Mouse (Mus musculus): ENCODE data around the gene Tmem114. TPM values are rescaled to one million over a fixed set of nuclear protein-coding genes. Genes with fewer than 3 reads are reported as not detected.

The Tmem114 gene
- polyA plus RNA-seq, 1 experiment: 0.09 TPM

GRCm38 (mm10) chr16:8402663-8403062 lies 22.3 kb downstream of the Tmem114 start:
- Histone ChIP-seq H3K4me1 (replicated peaks; ENCODE audit: control insufficient read depth, insufficient read depth, low read length) (no peaks in the 10 kb centered on the region), H3K27me3 (ENCODE audit: control insufficient read depth, insufficient read depth, low read length) (no peaks in the 10 kb centered on the region), H3K36me3 (ENCODE audit: control insufficient read depth, insufficient read depth, low read length) (no peaks in the 10 kb centered on the region), H3K4me3 (ENCODE audit: control insufficient read depth, insufficient read depth, low read length) (no peak overlapping the region), H3K27ac (ENCODE audit: control insufficient read depth, insufficient read depth, low read length) (no peak overlapping the region)
- no peak for DNase-seq
- TF ChIP-seq CTCF (IDR thresholded peaks at IDR 0.05; ENCODE audit: borderline replicate concordance, control insufficient read depth, extremely low read depth, insufficient read depth, low read length, poor library complexity) (no peak), POLR2A (IDR thresholded peaks at IDR 0.05; ENCODE audit: control insufficient read depth, extremely low read depth, insufficient read depth, low read length, poor library complexity) (no peak)
- WGBS: 86% methylated on average over 2 of the region's 2 CpGs

- no peak overlapping the region for H3K27ac ChIP-seq (ENCODE audit: control insufficient read depth, insufficient read depth, low read length)
- no peaks in the 10 kb centered on the region for H3K27me3 ChIP-seq (ENCODE audit: control insufficient read depth, insufficient read depth, low read length)
- DNase-seq: no peak
- no peaks in the 10 kb centered on the region for H3K36me3 ChIP-seq (ENCODE audit: control insufficient read depth, insufficient read depth, low read length)
- 77% methylated on average over 9 of the region's 9 CpGs for WGBS
- TF ChIP-seq POLR2A (IDR thresholded peaks at IDR 0.05; ENCODE audit: control insufficient read depth, extremely low read depth, insufficient read depth, low read length, poor library complexity) (no peak), CTCF (IDR thresholded peaks at IDR 0.05; ENCODE audit: borderline replicate concordance, control insufficient read depth, extremely low read depth, insufficient read depth, low read length, poor library complexity) (no peak)
- H3K4me1 ChIP-seq (replicated peaks; ENCODE audit: control insufficient read depth, insufficient read depth, low read length): no peaks in the 10 kb centered on the region
- H3K4me3 ChIP-seq (ENCODE audit: control insufficient read depth, insufficient read depth, low read length): no peak overlapping the region
These were observed 23.6 kb downstream of the Tmem114 start for GRCm38 (mm10) chr16:8401171-8401955.

- no peaks in the 10 kb centered on the region for H3K36me3 ChIP-seq (ENCODE audit: control insufficient read depth, insufficient read depth, low read length)
- no peaks in the 10 kb centered on the region for H3K27me3 ChIP-seq (ENCODE audit: control insufficient read depth, insufficient read depth, low read length)
- no peak for TF ChIP-seq CTCF (IDR thresholded peaks at IDR 0.05; ENCODE audit: borderline replicate concordance, control insufficient read depth, extremely low read depth, insufficient read depth, low read length, poor library complexity)
- TF ChIP-seq POLR2A (IDR thresholded peaks at IDR 0.05; ENCODE audit: control insufficient read depth, extremely low read depth, insufficient read depth, low read length, poor library complexity): no peak
- no peak overlapping the region for H3K27ac ChIP-seq (ENCODE audit: control insufficient read depth, insufficient read depth, low read length)
- H3K4me3 ChIP-seq (ENCODE audit: control insufficient read depth, insufficient read depth, low read length): no peak overlapping the region
- DNase-seq: no peak
- no peaks in the 10 kb centered on the region for H3K4me1 ChIP-seq (replicated peaks; ENCODE audit: control insufficient read depth, insufficient read depth, low read length)
- WGBS: 56% methylated on average over 6 of the region's 6 CpGs
These were observed 25.1 kb downstream of the Tmem114 start for GRCm38 (mm10) chr16:8399868-8400267.

GRCm38 (mm10) chr16:8394946-8395345 lies 30.0 kb downstream of the Tmem114 start:
- Histone ChIP-seq H3K4me1 (replicated peaks; ENCODE audit: control insufficient read depth, insufficient read depth, low read length) (no peaks in the 10 kb centered on the region), H3K36me3 (ENCODE audit: control insufficient read depth, insufficient read depth, low read length) (no peaks in the 10 kb centered on the region), H3K4me3 (ENCODE audit: control insufficient read depth, insufficient read depth, low read length) (no peak overlapping the region), H3K27ac (ENCODE audit: control insufficient read depth, insufficient read depth, low read length) (no peak overlapping the region), H3K27me3 (ENCODE audit: control insufficient read depth, insufficient read depth, low read length) (no peaks in the 10 kb centered on the region)
- TF ChIP-seq POLR2A (IDR thresholded peaks at IDR 0.05; ENCODE audit: control insufficient read depth, extremely low read depth, insufficient read depth, low read length, poor library complexity): no peak
- TF ChIP-seq CTCF (IDR thresholded peaks at IDR 0.05; ENCODE audit: borderline replicate concordance, control insufficient read depth, extremely low read depth, insufficient read depth, low read length, poor library complexity): no peak
- no peak for DNase-seq

- no peak overlapping the region for H3K27ac ChIP-seq (ENCODE audit: control insufficient read depth, insufficient read depth, low read length)
- H3K36me3 ChIP-seq (ENCODE audit: control insufficient read depth, insufficient read depth, low read length): no peaks in the 10 kb centered on the region
- no peak for DNase-seq
- H3K27me3 ChIP-seq (ENCODE audit: control insufficient read depth, insufficient read depth, low read length): no peaks in the 10 kb centered on the region
- no peak overlapping the region for H3K4me3 ChIP-seq (ENCODE audit: control insufficient read depth, insufficient read depth, low read length)
- H3K4me1 ChIP-seq (replicated peaks; ENCODE audit: control insufficient read depth, insufficient read depth, low read length): no peaks in the 10 kb centered on the region
- TF ChIP-seq CTCF (IDR thresholded peaks at IDR 0.05; ENCODE audit: borderline replicate concordance, control insufficient read depth, extremely low read depth, insufficient read depth, low read length, poor library complexity) (no peak), POLR2A (IDR thresholded peaks at IDR 0.05; ENCODE audit: control insufficient read depth, extremely low read depth, insufficient read depth, low read length, poor library complexity) (no peak)
- WGBS: 94% methylated on average over 1 of the region's 1 CpGs
These were observed 36.4 kb downstream of the Tmem114 start for GRCm38 (mm10) chr16:8388491-8388890.

GRCm38 (mm10) chr16:8386386-8386785 lies 38.5 kb downstream of the Tmem114 start:
- no peaks in the 10 kb centered on the region for H3K4me1 ChIP-seq (replicated peaks; ENCODE audit: control insufficient read depth, insufficient read depth, low read length)
- WGBS: 80% methylated on average over 6 of the region's 6 CpGs
- H3K27me3 ChIP-seq (ENCODE audit: control insufficient read depth, insufficient read depth, low read length): no peaks in the 10 kb centered on the region
- DNase-seq: no peak
- no peaks in the 10 kb centered on the region for H3K36me3 ChIP-seq (ENCODE audit: control insufficient read depth, insufficient read depth, low read length)
- no peak overlapping the region for H3K27ac ChIP-seq (ENCODE audit: control insufficient read depth, insufficient read depth, low read length)
- no peak overlapping the region for H3K4me3 ChIP-seq (ENCODE audit: control insufficient read depth, insufficient read depth, low read length)
- TF ChIP-seq POLR2A (IDR thresholded peaks at IDR 0.05; ENCODE audit: control insufficient read depth, extremely low read depth, insufficient read depth, low read length, poor library complexity): no peak
- no peak for TF ChIP-seq CTCF (IDR thresholded peaks at IDR 0.05; ENCODE audit: borderline replicate concordance, control insufficient read depth, extremely low read depth, insufficient read depth, low read length, poor library complexity)

Measured in thymus, adult 2 months (tissue).